Mouse (Mus musculus) thymus, adult 2 months (tissue): ENCODE data around the gene Tln2.

Experiments
- CTCF ChIP-seq: fragments of 200-500 bp; IDR thresholded peaks from 2 replicates; pipeline ENCODE4 v1.5.1; 2012; ENCODE audit warnings: mild to moderate bottlenecking, control low read depth, low read length, moderate library complexity, borderline replicate concordance; ENCODE audit not compliant: control insufficient read depth, poor library complexity, insufficient read depth; ENCODE audit errors: extremely low read depth
- POLR2A ChIP-seq: fragments of 200-500 bp; IDR thresholded peaks from 2 replicates; pipeline ENCODE4 v1.6.1; 2012; ENCODE audit warnings: mild to moderate bottlenecking, low read length, control low read depth, moderate library complexity; ENCODE audit not compliant: control insufficient read depth, poor library complexity, insufficient read depth; ENCODE audit errors: extremely low read depth

DNA sequence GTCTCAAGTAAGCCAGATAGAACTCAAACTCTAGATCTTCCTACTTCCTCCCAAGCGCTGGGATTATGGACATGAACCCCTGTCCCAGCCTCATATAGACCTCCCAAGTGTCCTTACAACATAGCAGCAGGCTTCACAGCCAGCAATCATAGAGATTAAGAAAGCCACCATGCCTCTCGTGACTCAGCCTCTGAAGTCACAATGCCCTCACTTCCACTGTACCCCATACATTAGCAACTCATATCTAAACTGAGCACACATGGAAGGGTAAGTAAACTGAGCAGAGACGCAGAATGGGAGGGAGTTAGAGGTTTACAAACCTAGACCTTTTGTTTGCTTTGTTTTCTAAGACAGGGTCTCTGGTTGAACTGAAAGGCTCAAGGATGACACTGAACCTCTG is 13.7 kb downstream of the Tln2 start:
- TF ChIP-seq CTCF (no peak), POLR2A (no peak)
